Mouse (Mus musculus): ENCODE measurements at regions not wholly inside any gene's neighbourhood (a gene's known extent, or its start where the extent isn't known, plus 50 kb on each side); places are given as distances from the start of the nearest gene placed in this dataset.

DNA sequence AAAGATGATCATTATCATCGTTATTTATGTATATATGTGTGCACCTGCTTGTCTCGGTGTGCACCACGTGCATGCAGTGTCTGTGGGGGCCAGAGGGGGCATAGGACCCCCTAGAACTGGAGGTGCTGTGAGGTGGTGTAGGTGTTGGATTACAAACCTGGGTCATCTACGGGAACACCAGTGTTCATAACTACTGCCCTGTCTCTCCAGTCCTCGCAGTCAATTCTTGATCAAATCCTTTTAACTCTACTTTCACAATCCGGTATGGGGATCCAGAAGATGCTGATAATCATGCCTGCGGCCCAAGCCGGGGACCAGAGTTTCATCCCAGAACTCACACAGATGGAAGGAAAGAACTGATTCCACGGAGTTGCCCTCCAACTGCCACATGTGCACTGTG is 55.6 kb upstream of the Lrpprc start:
- no peak for TF ChIP-seq UBTF (IDR thresholded peaks at IDR 0.05; ENCODE audit: borderline replicate concordance, insufficient read depth, low read depth, low read length)
- TF ChIP-seq CTCF (IDR thresholded peaks at IDR 0.05 in 2 of 3, conservative IDR thresholded peaks at IDR 0.05 in 1 of 3; ENCODE audit: control insufficient read depth in 1 of 3, insufficient read depth in 1 of 3, low read depth in 2 of 3, low read length in 3 of 3, poor library complexity in 1 of 3, severe bottlenecking in 1 of 3), result no peak
- no peak for TF ChIP-seq HCFC1 (IDR thresholded peaks at IDR 0.05; ENCODE audit: low read depth, low read length)

Data from MEL (cell line).